Mouse (Mus musculus): ENCODE measurements around the gene Esp18.

Gene Esp18

GRCm38 (mm10) chr17:39406059-39406458 is at the start of gene Esp18:
TSS of gene Esp18 (plus strand) at chr17:39406359.
- no peak for DNase-seq (ENCODE audit: extremely low spot score, low spot score)

GRCm38 (mm10) chr17:39363316-39363715 is 42.8 kb upstream of the Esp18 start:
- DNase-seq (ENCODE audit: extremely low spot score, low spot score), result no peak

Measured in neural tube, embryonic 10.5 days (tissue).